Mouse (Mus musculus) CH12.LX (cell line): ENCODE results near the gene Slc25a12. TPM values are rescaled to one million over a fixed set of nuclear protein-coding genes. Genes with fewer than 3 reads are reported as not detected.

ENCODE experiments used
- DNase-seq: peaks from one replicate; pipeline ENCODE4 v3.0.0-alpha.2; 2013; ENCODE audit errors: extremely low read depth
- H3K27ac ChIP-seq: 2 replicates; pipeline ENCODE4 v1.5.1; 2012; ENCODE audit warnings: low read depth, mild to moderate bottlenecking, control low read depth, moderate library complexity; ENCODE audit not compliant: insufficient read depth
- H3K27me3 ChIP-seq: replicated peaks from 2 replicates; pipeline ENCODE3; 2012; ENCODE audit warnings: inconsistent platforms
- H3K36me3 ChIP-seq, 2 experiments: replicated peaks in 1 of 2; 2 replicates each; pipeline versions ENCODE3 to v1.6.1; 2012; ENCODE audit warnings: inconsistent platforms in 1 of 2, low read length in 1 of 2, mild to moderate bottlenecking in 1 of 2, mixed read lengths in 1 of 2, moderate library complexity in 1 of 2; ENCODE audit not compliant: control insufficient read depth in 1 of 2, insufficient read depth in 1 of 2
- H3K4me1 ChIP-seq, 2 experiments: 2 replicates each; pipeline ENCODE4 v1.6.1; 2012; ENCODE audit warnings: inconsistent platforms in 1 of 2, moderate library complexity in 1 of 2; ENCODE audit not compliant: insufficient read depth in 2 of 2, control insufficient read depth in 1 of 2
- H3K4me2 ChIP-seq: 2 replicates; pipeline ENCODE4 v1.6.1; 2012; ENCODE audit warnings: low read depth, mild to moderate bottlenecking, control low read depth; ENCODE audit not compliant: poor library complexity, insufficient read depth, severe bottlenecking
- H3K4me3 ChIP-seq, 3 experiments: fragments of 150-350 bp in 1 of 3; sonication (generic) in 1 of 3; replicated peaks in 1 of 3; 2 replicates each; pipeline versions ENCODE3 to v1.5.1; 2011 to 2012; ENCODE audit warnings: low read depth in 2 of 3, low read length in 2 of 3, mild to moderate bottlenecking in 2 of 3, moderate library complexity in 2 of 3, control low read depth in 1 of 3, improper control_type of control experiment in 1 of 3, inconsistent platforms in 1 of 3, mixed read lengths in 1 of 3; ENCODE audit not compliant: poor library complexity in 1 of 3
- H3K79me2 ChIP-seq: replicated peaks from 2 replicates; pipeline ENCODE4 v1.6.1; 2012; ENCODE audit warnings: mild to moderate bottlenecking, moderate library complexity; ENCODE audit not compliant: control insufficient read depth, poor library complexity, insufficient read depth, severe bottlenecking; ENCODE audit errors: extremely low read depth
- H3K9ac ChIP-seq: 2 replicates; pipeline ENCODE4 v1.6.1; 2012; ENCODE audit warnings: low read depth, mild to moderate bottlenecking, control low read depth, moderate library complexity; ENCODE audit not compliant: insufficient read depth
- H3K9me3 ChIP-seq: replicated peaks from 2 replicates; pipeline ENCODE3; 2012; ENCODE audit warnings: low read length, inconsistent platforms, mixed read lengths
- CHD1 ChIP-seq: IDR thresholded peaks from 2 replicates; pipeline ENCODE4 v1.6.1; 2012; ENCODE audit warnings: low read depth, low read length, improper control_type of control experiment, inconsistent platforms
- CHD2 ChIP-seq: IDR thresholded peaks from 2 replicates; pipeline ENCODE4 v1.6.1; 2011; ENCODE audit warnings: low read length, improper control_type of control experiment
- CTCF ChIP-seq, 2 experiments: IDR thresholded peaks in 1 of 2; conservative IDR thresholded peaks in 1 of 2; 2 replicates each; pipeline ENCODE4 v1.5.1; 2011 to 2012; ENCODE audit warnings: low read depth in 2 of 2, low read length in 2 of 2, improper control_type of control experiment in 1 of 2, inconsistent platforms in 1 of 2, mild to moderate bottlenecking in 1 of 2, moderate library complexity in 1 of 2
- HCFC1 ChIP-seq: IDR thresholded peaks from 2 replicates; pipeline ENCODE4 v1.6.1; 2012; ENCODE audit warnings: low read depth, mild to moderate bottlenecking, inconsistent platforms, low read length, improper control_type of control experiment
- IRF4 ChIP-seq: IDR thresholded peaks from 2 replicates; pipeline ENCODE4 v1.6.1; 2014; ENCODE audit warnings: low read depth, mild to moderate bottlenecking, inconsistent platforms, low read length, improper control_type of control experiment
- MAX ChIP-seq: IDR thresholded peaks from 2 replicates; pipeline ENCODE4 v1.6.1; 2011; ENCODE audit warnings: low read length, improper control_type of control experiment
- MAZ ChIP-seq: IDR thresholded peaks from 2 replicates; pipeline ENCODE4 v1.6.1; 2012; ENCODE audit warnings: low read depth, mild to moderate bottlenecking, inconsistent platforms, low read length, improper control_type of control experiment, moderate library complexity
- MEF2A ChIP-seq: IDR thresholded peaks from 2 replicates; pipeline ENCODE4 v1.6.1; 2014; ENCODE audit warnings: low read depth, mild to moderate bottlenecking, inconsistent platforms, low read length, improper control_type of control experiment, borderline replicate concordance
- PAX5 ChIP-seq: IDR thresholded peaks from 2 replicates; pipeline ENCODE4 v1.6.1; 2012; ENCODE audit warnings: low read length, inconsistent platforms, mixed read lengths
- POLR2AphosphoS2 ChIP-seq: IDR thresholded peaks from 2 replicates; pipeline ENCODE4 v1.6.1; 2011; ENCODE audit warnings: low read depth, low read length, improper control_type of control experiment
- RAD21 ChIP-seq: IDR thresholded peaks from 2 replicates; pipeline ENCODE4 v1.6.1; 2011; ENCODE audit warnings: low read depth, mild to moderate bottlenecking, low read length, improper control_type of control experiment, moderate library complexity
- RCOR1 ChIP-seq: conservative IDR thresholded peaks from 2 replicates; pipeline ENCODE4 v1.6.1; 2012; ENCODE audit warnings: low read depth, mild to moderate bottlenecking, inconsistent platforms, low read length, improper control_type of control experiment
- SMC3 ChIP-seq: IDR thresholded peaks from 2 replicates; pipeline ENCODE4 v1.6.1; 2011; ENCODE audit warnings: low read depth, low read length, improper control_type of control experiment
- TCF12 ChIP-seq: IDR thresholded peaks from 2 replicates; pipeline ENCODE4 v1.6.1; 2014; ENCODE audit warnings: low read depth, mild to moderate bottlenecking, inconsistent platforms, low read length, improper control_type of control experiment
- USF1 ChIP-seq: IDR thresholded peaks from 2 replicates; pipeline ENCODE4 v1.6.1; 2014; ENCODE audit warnings: low read depth, mild to moderate bottlenecking, inconsistent platforms, low read length, improper control_type of control experiment
- ZC3H11A ChIP-seq: IDR thresholded peaks from 2 replicates; pipeline ENCODE4 v1.6.1; 2012; ENCODE audit warnings: low read depth, mild to moderate bottlenecking, inconsistent platforms, low read length, improper control_type of control experiment
- ZKSCAN1 ChIP-seq: IDR thresholded peaks from 2 replicates; pipeline ENCODE4 v1.6.1; 2012; ENCODE audit warnings: low read depth, inconsistent platforms, low read length, improper control_type of control experiment, borderline replicate concordance
- ZMIZ1 ChIP-seq: IDR thresholded peaks from 2 replicates; pipeline ENCODE4 v1.6.1; 2012; ENCODE audit warnings: low read depth, mild to moderate bottlenecking, inconsistent platforms, low read length, improper control_type of control experiment
- dilution Hi-C: fragments of 300-500 bp; cut with MboI; formaldehyde crosslinking; loops from 2 replicates; pipeline ENCODE4 v1.14.3; 2020; ENCODE audit warnings: low sequenced_read_pairs; ENCODE audit not compliant: extremely low pct_unique_long_range_greater_than_20kb, extremely low pct_ligation_motif_present
- in situ Hi-C: fragments of 300-500 bp; cut with MboI; formaldehyde crosslinking; loops from 3 replicates; pipeline ENCODE4 v1.14.3; 2019; ENCODE audit warnings: low sequenced_read_pairs, low pct_ligation_motif_present, low pct_unique_long_range_greater_than_20kb, mixed read lengths
- polyA plus RNA-seq: library from polyadenylated mRNA; unstranded; fragments of >175 nt; gene quantifications from 2 replicates; pipeline ENCODE4 v1.2.1, GENCODE M21; 2012; ENCODE audit warnings: low read depth; ENCODE audit not compliant: insufficient read length
- total RNA-seq, 2 experiments: library from RNA; depleted of rRNA; stranded (reverse); fragments of 300-350 nt in 1 of 2; fragments of >200 nt in 1 of 2; gene quantifications; 2 replicates each; pipeline ENCODE4 v1.2.3; 2012 to 2014

Gene Slc25a12
- total and polyA plus RNA-seq, 3 experiments = 97.1 to 211 (median 123) TPM

DNA sequence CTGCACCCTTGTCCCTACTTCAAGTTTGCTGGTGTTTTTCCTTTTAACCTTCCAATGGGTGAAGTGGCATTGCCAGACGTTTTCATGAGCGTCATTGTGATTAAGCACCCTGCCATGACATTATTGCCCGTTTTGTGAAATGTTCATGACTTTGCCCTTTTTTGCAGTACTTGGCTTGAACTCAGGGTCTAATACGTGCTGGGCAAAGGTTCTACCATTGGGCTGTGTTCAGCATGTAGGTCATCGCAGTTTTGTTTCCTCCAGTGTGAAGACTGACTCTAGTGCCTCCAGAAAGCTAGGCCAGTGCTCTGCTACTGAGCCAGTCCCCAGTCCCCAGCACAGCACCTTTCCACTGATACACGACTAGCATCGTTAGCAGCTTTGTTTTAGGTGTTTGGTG, 111.0 kb downstream of the Slc25a12 start:
- no peak overlapping the region for H3K27ac ChIP-seq
- no peak for DNase-seq
- no peaks in the 10 kb centered on the region for H3K27me3 ChIP-seq
- dilution Hi-C loops = no loop called here
- H3K9ac ChIP-seq = no peak overlapping the region
- H3K36me3 ChIP-seq = peaks cover 55 to 81% of the 10 kb centered on the region in 2 experiments
- in situ Hi-C loops = no loop called here
- H3K4me1 ChIP-seq = no peaks in the 10 kb centered on the region; a peak in 1 of 4 replicates
- TF ChIP-seq MEF2A (no peak), ZMIZ1 (no peak), MAZ (no peak), MAX (no peak), IRF4 (no peak), ZKSCAN1 (no peak), PAX5 (no peak)
- no peak overlapping the region for H3K4me3 ChIP-seq
- no peaks in the 10 kb centered on the region; the same call in 1 of the 2 replicates for H3K79me2 ChIP-seq
- H3K4me2 ChIP-seq = no peak overlapping the region
- no peaks in the 10 kb centered on the region for H3K9me3 ChIP-seq

DNA sequence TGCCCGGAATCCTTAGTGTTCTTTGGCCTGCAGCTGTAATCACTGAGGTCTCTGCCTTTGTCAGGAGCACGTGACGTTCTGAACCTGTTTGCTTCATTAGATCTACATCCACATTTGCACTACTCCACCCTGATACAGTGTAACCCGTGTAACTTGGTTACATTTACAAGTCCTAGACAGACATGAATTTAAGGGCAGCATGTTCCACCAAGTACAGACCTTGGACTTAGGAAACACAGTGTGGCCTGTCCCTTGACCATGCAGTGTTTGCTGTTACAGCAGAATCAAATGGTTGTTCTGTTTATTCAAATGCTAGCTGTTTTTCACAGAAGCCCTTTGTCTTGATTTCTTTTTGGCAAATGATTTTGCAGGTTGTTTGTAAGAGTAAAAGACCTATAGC, 112.7 kb downstream of the Slc25a12 start:
- no peak overlapping the region for H3K4me3 ChIP-seq
- H3K27me3 ChIP-seq = no peaks in the 10 kb centered on the region
- TF ChIP-seq USF1 = no peak
- no peak for TF ChIP-seq RAD21
- TF ChIP-seq POLR2AphosphoS2 = no peak
- TF ChIP-seq TCF12 = no peak
- no peak for TF ChIP-seq RCOR1
- no peak for TF ChIP-seq HCFC1
- no peak overlapping the region for H3K4me2 ChIP-seq
- H3K4me1 ChIP-seq = no peaks in the 10 kb centered on the region; a peak in 1 of 4 replicates
- in situ Hi-C loops = no loop called here
- H3K9me3 ChIP-seq = no peaks in the 10 kb centered on the region
- no peak overlapping the region for H3K27ac ChIP-seq
- peaks cover 56 to 86% of the 10 kb centered on the region in 2 experiments for H3K36me3 ChIP-seq
- H3K9ac ChIP-seq = no peak overlapping the region
- DNase-seq = no peak
- H3K79me2 ChIP-seq = no peaks in the 10 kb centered on the region; the same call in 1 of the 2 replicates
- dilution Hi-C loops = no loop called here

DNA sequence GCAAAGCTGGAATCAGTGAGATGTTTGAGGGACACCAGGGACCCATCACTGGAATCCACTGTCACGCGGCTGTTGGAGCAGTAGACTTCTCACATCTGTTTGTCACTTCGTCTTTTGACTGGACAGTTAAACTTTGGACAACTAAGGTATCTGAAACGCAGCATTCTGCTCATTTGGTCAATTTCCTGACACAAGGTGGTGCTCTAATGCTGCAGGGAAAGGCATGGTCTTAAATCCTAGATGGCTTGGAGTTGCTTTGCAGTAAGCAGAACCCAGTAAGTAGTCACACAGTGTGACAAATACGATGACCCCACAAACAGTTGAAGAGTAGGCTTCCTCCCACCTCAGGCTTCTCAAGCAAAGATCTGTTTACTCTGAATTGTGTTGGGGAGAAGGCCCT, 116.7 kb downstream of the Slc25a12 start:
- Histone ChIP-seq H3K27me3 (no peaks in the 10 kb centered on the region), H3K36me3 (peaks cover 37 to 75% of the 10 kb centered on the region in 2 experiments), H3K27ac (no peak overlapping the region), H3K9me3 (no peaks in the 10 kb centered on the region), H3K4me3 (no peak overlapping the region), H3K4me2 (no peak overlapping the region), H3K4me1 (peaks cover 0 to 2% of the 10 kb centered on the region in 2 experiments; a peak in 1 of 4 replicates), H3K9ac (no peak overlapping the region), H3K79me2 (no peaks in the 10 kb centered on the region; the same call in 1 of the 2 replicates)
- dilution Hi-C loops (no loop called here), in situ Hi-C loops (no loop called here)
- peak; percentile 16 for DNase-seq
- TF ChIP-seq SMC3 (peak; percentile 37), CTCF (conservative IDR thresholded peaks at IDR 0.05 in 1 of 2, IDR thresholded peaks at IDR 0.05 in 1 of 2; ENCODE audit: low read depth in 2 of 2, low read length in 2 of 2) (peak in 1 of 2 experiments; percentile 61; a peak in 2 of 4 replicates), ZC3H11A (no peak), RAD21 (peak; percentile 62), CHD2 (no peak), CHD1 (no peak)
